In genomic region chr11:77621902-77622535, GRCm38 (mm10) we compare ENCODE assay signal across 28 mouse cellular contexts. TPM values are rescaled to one million over a fixed set of nuclear protein-coding genes. Genes with fewer than 3 reads are reported as not detected.
DNase-seq lines count a peak whose midpoint lies in the region; ATAC-seq and TF ChIP-seq lines count a peak whose summit lies in the region.
"Had no signal": no experiment of that assay in that cellular context is flagged by ENCODE, and none has a peak within 500 bp of the region (broad histone marks: within the 10 kb centered on the region; RNA-seq: fewer than 3 reads in every experiment).

No protein-coding gene starts in this region.

- 43% methylated on average over 5 of the region's 5 CpGs for WGBS in kidney, embryonic 15.5 days
- WGBS in intestine, embryonic 15.5 days, result 72% methylated on average over 5 of the region's 5 CpGs
- WGBS in midbrain, embryonic 15.5 days, result 70% methylated on average over 5 of the region's 5 CpGs

- H3K9me3 ChIP-seq in kidney, embryonic 15.5 days (replicated peaks), result no peaks in the 10 kb centered on the region
- H3K9me3 ChIP-seq in CH12.LX (replicated peaks; ENCODE audit: low read length), result no peaks in the 10 kb centered on the region
- no peaks in the 10 kb centered on the region for H3K9me3 ChIP-seq in intestine, embryonic 15.5 days
- H3K9me3 ChIP-seq in midbrain, embryonic 15.5 days, result no peaks in the 10 kb centered on the region
- H3K9me3 ChIP-seq: embryonic facial prominence, embryonic 15.5 days; forebrain, embryonic 12.5 days; hindbrain, embryonic 13.5 days; lung, embryonic 15.5 days; neural tube, embryonic 12.5 days had no signal

- ATAC-seq in kidney, embryonic 15.5 days (replicated peaks; ENCODE audit: low FRiP score), result 0 out of 2 replicates have a peak, but pooled peaks have one; percentile 33
- no peak for ATAC-seq in intestine, embryonic 15.5 days
- ATAC-seq in midbrain, embryonic 15.5 days (replicated peaks), result no peak
- ATAC-seq: forebrain, postnatal 0 days had no signal

- peak overlapping the region; percentile 20; the same call in 1 of the 2 replicates for H3K27ac ChIP-seq in kidney, embryonic 15.5 days
- no peak overlapping the region for H3K27ac ChIP-seq in CH12.LX (ENCODE audit: insufficient read depth, low read depth)
- no peak overlapping the region for H3K27ac ChIP-seq in intestine, embryonic 15.5 days
- H3K27ac ChIP-seq in midbrain, embryonic 15.5 days, result no peak overlapping the region
- H3K27ac ChIP-seq: embryonic facial prominence, embryonic 15.5 days; forebrain, embryonic 12.5 days; hindbrain, embryonic 13.5 days; lung, embryonic 15.5 days; neural tube, embryonic 12.5 days; stomach, postnatal 0 days had no signal

- H3K9ac ChIP-seq in kidney, embryonic 15.5 days, result no peak overlapping the region
- H3K9ac ChIP-seq in CH12.LX (ENCODE audit: insufficient read depth, low read depth), result no peak overlapping the region
- no peak overlapping the region for H3K9ac ChIP-seq in intestine, embryonic 15.5 days
- no peak overlapping the region for H3K9ac ChIP-seq in midbrain, embryonic 15.5 days
- H3K9ac ChIP-seq: embryonic facial prominence, embryonic 15.5 days; forebrain, embryonic 12.5 days; forebrain, postnatal 0 days; hindbrain, embryonic 13.5 days; lung, embryonic 15.5 days; neural tube, embryonic 12.5 days had no signal

- dilution Hi-C loops in CH12.LX (cut with MboI; ENCODE audit: extremely low pct_ligation_motif_present, extremely low pct_unique_long_range_greater_than_20kb, low sequenced_read_pairs), result no loop called here

- H3K27me3 ChIP-seq in kidney, embryonic 15.5 days, result 0 out of 2 replicates have a peak, but pooled peaks cover 7% of the 10 kb centered on the region
- no peaks in the 10 kb centered on the region for H3K27me3 ChIP-seq in CH12.LX (replicated peaks)
- no peaks in the 10 kb centered on the region for H3K27me3 ChIP-seq in intestine, embryonic 15.5 days (replicated peaks)
- no peaks in the 10 kb centered on the region for H3K27me3 ChIP-seq in midbrain, embryonic 15.5 days (replicated peaks)
- H3K27me3 ChIP-seq: forebrain, embryonic 12.5 days; hindbrain, embryonic 13.5 days; lung, embryonic 15.5 days; neural tube, embryonic 12.5 days had no signal

- H3K4me2 ChIP-seq in kidney, embryonic 15.5 days, result no peak overlapping the region
- H3K4me2 ChIP-seq in CH12.LX (ENCODE audit: insufficient read depth, low read depth, poor library complexity, severe bottlenecking), result no peak overlapping the region
- H3K4me2 ChIP-seq in intestine, embryonic 15.5 days (replicated peaks), result no peak overlapping the region
- H3K4me2 ChIP-seq in midbrain, embryonic 15.5 days, result no peak overlapping the region
- H3K4me2 ChIP-seq: embryonic facial prominence, embryonic 15.5 days; forebrain, embryonic 12.5 days; heart, embryonic 11.5 days; hindbrain, embryonic 13.5 days; lung, embryonic 15.5 days; neural tube, embryonic 12.5 days had no signal

- peaks cover 19% of the 10 kb centered on the region for H3K4me1 ChIP-seq in kidney, embryonic 15.5 days
- peaks cover 0 to 5% of the 10 kb centered on the region in 2 experiments; a peak in 2 of 4 replicates for H3K4me1 ChIP-seq in CH12.LX (ENCODE audit: control insufficient read depth in 1 of 2, insufficient read depth in 2 of 2)
- H3K4me1 ChIP-seq in intestine, embryonic 15.5 days (replicated peaks), result peaks cover 13% of the 10 kb centered on the region
- peaks cover 27% of the 10 kb centered on the region for H3K4me1 ChIP-seq in midbrain, embryonic 15.5 days

- no peak for DNase-seq in kidney, postnatal 4 days
- peak; percentile 57 for DNase-seq in 416B (ENCODE audit: low read depth)
- no peak for DNase-seq in CH12.LX (ENCODE audit: extremely low read depth)
- peak; percentile 44 for DNase-seq in induced T-regulatory cell, adult 2 months (ENCODE audit: low read depth)
- DNase-seq: adrenal gland, postnatal 25 days; B cell, adult 2 months; cerebellum, adult 11-12 months; cerebellum, adult 9-11 months; forebrain, postnatal 0 days; heart, postnatal 36 days; kidney, adult 11 months; kidney, postnatal 25 days; layer of hippocampus, adult 9-11 months; midbrain, embryonic 14.5 days; right cerebral cortex, adult 18-20 months; spleen, adult 18-20 months; thymus, adult 18-20 months; thymus, postnatal 36 days had no signal

- in situ Hi-C loops in CH12.LX (cut with MboI; ENCODE audit: low pct_ligation_motif_present, low pct_unique_long_range_greater_than_20kb, low sequenced_read_pairs), result loop anchor here (5.0 kb wide), 1 partner anchor 125 kb away; no protein-coding TSS in a partner anchor

- H3K36me3 ChIP-seq in kidney, embryonic 15.5 days, result no peaks in the 10 kb centered on the region
- H3K36me3 ChIP-seq in CH12.LX (replicated peaks in 1 of 2; ENCODE audit: control insufficient read depth in 1 of 2, insufficient read depth in 1 of 2, low read length in 1 of 2), result no peaks in the 10 kb centered on the region
- H3K36me3 ChIP-seq in intestine, embryonic 15.5 days, result no peaks in the 10 kb centered on the region
- no peaks in the 10 kb centered on the region for H3K36me3 ChIP-seq in midbrain, embryonic 15.5 days (replicated peaks)
- H3K36me3 ChIP-seq: embryonic facial prominence, embryonic 15.5 days; forebrain, embryonic 12.5 days; hindbrain, embryonic 13.5 days; lung, embryonic 15.5 days; neural tube, embryonic 12.5 days had no signal

- no peak for TF ChIP-seq EP300 in CH12.LX (IDR thresholded peaks at IDR 0.05; ENCODE audit: low read length)

- H3K79me2 ChIP-seq in CH12.LX (replicated peaks; ENCODE audit: control insufficient read depth, extremely low read depth, insufficient read depth, poor library complexity, severe bottlenecking), result no peaks in the 10 kb centered on the region

- no peak for TF ChIP-seq RAD21 in CH12.LX (IDR thresholded peaks at IDR 0.05; ENCODE audit: low read depth, low read length)

- no peak for TF ChIP-seq CTCF in CH12.LX (conservative IDR thresholded peaks at IDR 0.05 in 1 of 2, IDR thresholded peaks at IDR 0.05 in 1 of 2; ENCODE audit: low read depth in 2 of 2, low read length in 2 of 2)

- no peak for TF ChIP-seq POLR2A in CH12.LX (IDR thresholded peaks at IDR 0.05; ENCODE audit: low read depth, low read length)

- H3K4me3 ChIP-seq in kidney, embryonic 15.5 days (replicated peaks), result no peak overlapping the region
- no peak overlapping the region for H3K4me3 ChIP-seq in CH12.LX (replicated peaks in 1 of 3; ENCODE audit: low read depth in 2 of 3, low read length in 2 of 3, poor library complexity in 1 of 3)
- H3K4me3 ChIP-seq in intestine, embryonic 15.5 days (replicated peaks), result no peak overlapping the region
- H3K4me3 ChIP-seq in midbrain, embryonic 15.5 days, result no peak overlapping the region
- H3K4me3 ChIP-seq: embryonic facial prominence, embryonic 15.5 days; forebrain, embryonic 12.5 days; hindbrain, embryonic 13.5 days; lung, embryonic 15.5 days; neural tube, embryonic 12.5 days had no signal

TF ChIP-seq in CH12.LX, 34 proteins besides CTCF, POLR2A, EP300 and RAD21:
- TF ChIP-seq ZNF384 (IDR thresholded peaks at IDR 0.05; ENCODE audit: low read depth, low read length) (peak; percentile 71), IRF4 (IDR thresholded peaks at IDR 0.05; ENCODE audit: low read depth, low read length) (no peak)

RNA-seq across cellular contexts. Expression of gene Taok1, which starts 14.4 kb away (rescaled TPM):
- polyA plus RNA-seq in kidney, embryonic 15.5 days (2015; fragmentation: Nextera tagmentation; extraction: Ambion mirVana), result 15.5 and 15.9 TPM in 2 replicates
- 8.9 and 10.9 TPM in 2 replicates for total RNA-seq in CH12.LX (2012; rRNA removed)
- 13.7 and 15.7 TPM in 2 replicates for total RNA-seq in CH12.LX (2014; rRNA removed)
- 9.7 and 11.6 TPM in 2 replicates for polyA plus RNA-seq in CH12.LX (2012; ENCODE audit: insufficient read length, low read depth)
- 12.1 and 12.8 TPM in 2 replicates for polyA plus RNA-seq in intestine, embryonic 15.5 days (2015; fragmentation: Nextera tagmentation; extraction: Ambion mirVana)
- polyA plus RNA-seq in midbrain, embryonic 15.5 days (2015; fragmentation: Nextera tagmentation; extraction: Ambion mirVana), result 23.1 and 24.2 TPM in 2 replicates

Comparison
In these comparisons a context has a peak if more than half of its experiments do, and no peak if none do; other contexts are left out.
1. DNase-seq: peak in 416B (single experiment) and induced T-regulatory cell, adult 2 months (single experiment); none in kidney, postnatal 4 days (0 of 2) and CH12.LX (single experiment).